Mouse (Mus musculus): ENCODE results near the gene Fbxo21. TPM values are rescaled to one million over a fixed set of nuclear protein-coding genes. Genes with fewer than 3 reads are reported as not detected.

Fbxo21 gene
- polyA plus RNA-seq, 1 experiment from 2014 or later: 51.6 TPM

GRCm38 (mm10) chr5:117938182-117938581, 38.3 kb upstream of the Fbxo21 start:
- Histone ChIP-seq H3K27me3 (ENCODE audit: insufficient read depth, low read length) (no peaks in the 10 kb centered on the region), H3K9ac (ENCODE audit: low read depth, low read length) (no peak overlapping the region), H3K9me3 (replicated peaks; ENCODE audit: low read length) (no peaks in the 10 kb centered on the region), H3K36me3 (ENCODE audit: insufficient read depth, low read length) (no peaks in the 10 kb centered on the region), H3K27ac (no peak overlapping the region), H3K4me3 (replicated peaks; ENCODE audit: low read depth, low read length) (peak overlapping the region; percentile 18; the same call in 1 of the 2 replicates), H3K4me2 (ENCODE audit: low read length) (peak overlapping the region; percentile 61), H3K4me1 (replicated peaks; ENCODE audit: insufficient read depth, low read length) (no peaks in the 10 kb centered on the region)
- ATAC-seq (replicated peaks; ENCODE audit: low FRiP score, low read depth) (peak; percentile 59; the same call in 1 of the 2 replicates), DNase-seq (ENCODE audit: low spot score) (peak; percentile 82)
- peak; percentile 89 for TF ChIP-seq CTCF (IDR thresholded peaks at IDR 0.05; ENCODE audit: low read depth)
- whole genome bisulfite sequencing: 13% methylated on average over 14 of the region's 14 CpGs

- WGBS: 81% methylated on average over 8 of the region's 8 CpGs
- Histone ChIP-seq H3K9me3 (replicated peaks; ENCODE audit: low read length) (no peaks in the 10 kb centered on the region), H3K4me2 (ENCODE audit: low read length) (no peak overlapping the region), H3K9ac (ENCODE audit: low read depth, low read length) (no peak overlapping the region), H3K36me3 (ENCODE audit: insufficient read depth, low read length) (no peaks in the 10 kb centered on the region), H3K27me3 (ENCODE audit: insufficient read depth, low read length) (no peaks in the 10 kb centered on the region), H3K27ac (no peak overlapping the region), H3K4me1 (replicated peaks; ENCODE audit: insufficient read depth, low read length) (no peaks in the 10 kb centered on the region), H3K4me3 (replicated peaks; ENCODE audit: low read depth, low read length) (no peak overlapping the region)
- no peak for DNase-seq (ENCODE audit: low spot score)
- TF ChIP-seq CTCF (IDR thresholded peaks at IDR 0.05; ENCODE audit: low read depth): no peak
- ATAC-seq (replicated peaks; ENCODE audit: low FRiP score, low read depth): no peak
Observed at GRCm38 (mm10) chr5:117939402-117939801, 37.1 kb upstream of the Fbxo21 start.

DNA sequence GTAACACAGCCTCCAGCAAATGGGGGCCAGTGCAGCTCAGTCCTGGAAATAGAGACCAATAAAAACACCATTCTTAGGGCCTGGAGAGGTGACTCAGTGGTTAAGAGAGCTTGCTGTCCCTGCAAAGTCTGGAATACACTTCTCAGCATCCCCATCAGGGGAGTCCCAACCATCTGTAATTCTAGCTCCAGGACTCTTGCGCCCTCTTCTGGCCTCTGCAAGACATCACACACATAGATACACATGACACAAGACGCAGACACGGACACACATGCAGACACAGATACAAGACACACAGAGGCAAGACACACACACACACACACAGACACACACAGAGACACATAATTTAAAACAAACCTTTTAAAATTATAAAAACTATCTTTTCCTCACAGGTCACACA, 35.0 kb upstream of the Fbxo21 start:
- Histone ChIP-seq H3K36me3 (ENCODE audit: insufficient read depth, low read length) (no peaks in the 10 kb centered on the region), H3K27me3 (ENCODE audit: insufficient read depth, low read length) (no peaks in the 10 kb centered on the region), H3K9ac (ENCODE audit: low read depth, low read length) (no peak overlapping the region), H3K4me2 (ENCODE audit: low read length) (no peak overlapping the region), H3K27ac (no peak overlapping the region), H3K4me1 (replicated peaks; ENCODE audit: insufficient read depth, low read length) (no peaks in the 10 kb centered on the region), H3K9me3 (replicated peaks; ENCODE audit: low read length) (no peaks in the 10 kb centered on the region), H3K4me3 (replicated peaks; ENCODE audit: low read depth, low read length) (no peak overlapping the region)
- WGBS: 76% methylated on average over 3 of the region's 3 CpGs
- DNase-seq (ENCODE audit: low spot score): no peak
- no peak for ATAC-seq (replicated peaks; ENCODE audit: low FRiP score, low read depth)
- TF ChIP-seq CTCF (IDR thresholded peaks at IDR 0.05; ENCODE audit: low read depth): peak; percentile 56

DNA sequence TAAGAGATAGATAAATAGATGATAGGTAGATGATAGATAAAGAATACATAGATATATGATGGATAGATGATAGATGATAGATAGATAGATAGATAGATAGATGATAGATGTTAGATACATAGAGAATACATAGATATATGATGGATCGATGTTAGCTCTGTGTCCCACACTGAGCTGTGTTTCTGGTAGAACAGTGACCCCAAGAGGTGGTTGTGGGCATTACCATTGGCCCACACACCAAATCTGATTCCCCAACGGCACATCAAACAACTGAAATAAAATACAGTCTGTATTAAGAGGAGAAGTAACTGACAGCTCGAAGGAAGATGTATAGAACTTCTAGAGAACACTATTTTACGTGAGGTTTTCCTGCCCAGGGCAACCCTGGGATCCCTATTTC, 29.9 kb upstream of the Fbxo21 start:
- 12% methylated on average over 4 of the region's 4 CpGs for WGBS
- no peak overlapping the region for H3K27ac ChIP-seq
- no peak overlapping the region for H3K4me3 ChIP-seq (replicated peaks; ENCODE audit: low read depth, low read length)
- H3K4me1 ChIP-seq (replicated peaks; ENCODE audit: insufficient read depth, low read length): no peaks in the 10 kb centered on the region
- no peaks in the 10 kb centered on the region for H3K27me3 ChIP-seq (ENCODE audit: insufficient read depth, low read length)
- ATAC-seq (replicated peaks; ENCODE audit: low FRiP score, low read depth): no peak
- no peaks in the 10 kb centered on the region for H3K9me3 ChIP-seq (replicated peaks; ENCODE audit: low read length)
- DNase-seq (ENCODE audit: low spot score): peak; percentile 52
- no peaks in the 10 kb centered on the region for H3K36me3 ChIP-seq (ENCODE audit: insufficient read depth, low read length)
- no peak overlapping the region for H3K4me2 ChIP-seq (ENCODE audit: low read length)
- TF ChIP-seq CTCF (IDR thresholded peaks at IDR 0.05; ENCODE audit: low read depth): peak; percentile 80
- no peak overlapping the region for H3K9ac ChIP-seq (ENCODE audit: low read depth, low read length)

DNA sequence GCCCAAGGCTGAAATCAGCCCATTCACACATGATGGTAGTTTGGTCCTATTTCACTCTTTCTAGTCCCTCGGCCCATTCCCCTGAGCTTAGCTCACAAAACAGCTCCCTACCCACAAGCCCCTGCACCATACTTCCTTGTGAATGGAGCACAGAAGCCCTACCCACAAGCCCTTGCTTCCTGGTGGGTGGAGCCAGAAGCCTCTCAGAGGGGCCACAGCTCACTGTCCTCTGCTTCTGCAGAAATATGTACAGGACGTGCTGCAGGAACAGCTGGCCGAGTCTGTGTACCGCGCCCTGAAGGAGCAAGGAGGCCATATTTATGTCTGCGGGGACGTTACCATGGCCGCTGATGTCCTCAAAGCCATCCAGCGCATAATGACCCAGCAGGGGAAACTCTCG, 27.1 kb upstream of the Fbxo21 start:
- no peaks in the 10 kb centered on the region for H3K36me3 ChIP-seq (ENCODE audit: insufficient read depth, low read length)
- 78% methylated on average over 10 of the region's 10 CpGs for WGBS
- ATAC-seq (replicated peaks; ENCODE audit: low FRiP score, low read depth) (no peak), DNase-seq (ENCODE audit: low spot score) (no peak)
- H3K4me3 ChIP-seq (replicated peaks; ENCODE audit: low read depth, low read length): no peak overlapping the region
- H3K4me1 ChIP-seq (replicated peaks; ENCODE audit: insufficient read depth, low read length): no peaks in the 10 kb centered on the region
- H3K9me3 ChIP-seq (replicated peaks; ENCODE audit: low read length): no peaks in the 10 kb centered on the region
- H3K9ac ChIP-seq (ENCODE audit: low read depth, low read length): no peak overlapping the region
- H3K4me2 ChIP-seq (ENCODE audit: low read length): no peak overlapping the region
- no peak for TF ChIP-seq CTCF (IDR thresholded peaks at IDR 0.05; ENCODE audit: low read depth)
- no peak overlapping the region for H3K27ac ChIP-seq
- no peaks in the 10 kb centered on the region for H3K27me3 ChIP-seq (ENCODE audit: insufficient read depth, low read length)

- no peak for TF ChIP-seq CTCF (IDR thresholded peaks at IDR 0.05; ENCODE audit: low read depth)
- Histone ChIP-seq H3K27ac (no peak overlapping the region), H3K36me3 (ENCODE audit: insufficient read depth, low read length) (no peaks in the 10 kb centered on the region), H3K4me3 (replicated peaks; ENCODE audit: low read depth, low read length) (no peak overlapping the region), H3K4me1 (replicated peaks; ENCODE audit: insufficient read depth, low read length) (no peaks in the 10 kb centered on the region), H3K27me3 (ENCODE audit: insufficient read depth, low read length) (no peaks in the 10 kb centered on the region), H3K9me3 (replicated peaks; ENCODE audit: low read length) (no peaks in the 10 kb centered on the region), H3K4me2 (ENCODE audit: low read length) (no peak overlapping the region), H3K9ac (ENCODE audit: low read depth, low read length) (no peak overlapping the region)
- no peak for DNase-seq (ENCODE audit: low spot score)
- 80% methylated on average over 12 of the region's 12 CpGs for WGBS
- ATAC-seq (replicated peaks; ENCODE audit: low FRiP score, low read depth): no peak
Observed at GRCm38 (mm10) chr5:117953893-117954292, 22.6 kb upstream of the Fbxo21 start.

- ATAC-seq (replicated peaks; ENCODE audit: low FRiP score, low read depth) (no peak), DNase-seq (ENCODE audit: low spot score) (no peak)
- Histone ChIP-seq H3K4me1 (replicated peaks; ENCODE audit: insufficient read depth, low read length) (no peaks in the 10 kb centered on the region), H3K9me3 (replicated peaks; ENCODE audit: low read length) (no peaks in the 10 kb centered on the region), H3K36me3 (ENCODE audit: insufficient read depth, low read length) (no peaks in the 10 kb centered on the region), H3K4me2 (ENCODE audit: low read length) (no peak overlapping the region), H3K27me3 (ENCODE audit: insufficient read depth, low read length) (no peaks in the 10 kb centered on the region), H3K4me3 (replicated peaks; ENCODE audit: low read depth, low read length) (no peak overlapping the region), H3K9ac (ENCODE audit: low read depth, low read length) (no peak overlapping the region), H3K27ac (no peak overlapping the region)
- TF ChIP-seq CTCF (IDR thresholded peaks at IDR 0.05; ENCODE audit: low read depth): no peak
- 83% methylated on average over 1 of the region's 1 CpGs for WGBS
Observed at GRCm38 (mm10) chr5:117954429-117954828, 22.1 kb upstream of the Fbxo21 start.
